Mouse (Mus musculus) myocyte (in vitro differentiated cells): ENCODE measurements at regions not wholly inside any gene's neighbourhood (a gene's known extent, or its start where the extent isn't known, plus 50 kb on each side); places are given as distances from the start of the nearest gene placed in this dataset.

Experiments
- MYOD1 ChIP-seq, 3 experiments: IDR thresholded peaks; one replicate each; pipeline ENCODE4 v1.6.1; 2011; ENCODE audit warnings: control low read depth in 2 of 3, low read depth in 2 of 3, mild to moderate bottlenecking in 2 of 3, moderate library complexity in 1 of 3; ENCODE audit not compliant: insufficient read length in 2 of 3, control insufficient read depth in 1 of 3
- POLR2A ChIP-seq: IDR thresholded peaks from one replicate; pipeline ENCODE4 v1.6.1; 2011; ENCODE audit warnings: low read depth, mild to moderate bottlenecking, control low read depth, moderate library complexity; ENCODE audit not compliant: insufficient read length
- USF1 ChIP-seq: IDR thresholded peaks from one replicate; pipeline ENCODE4 v1.6.1; 2011; ENCODE audit warnings: low read depth, mild to moderate bottlenecking, control low read depth, moderate library complexity

DNA sequence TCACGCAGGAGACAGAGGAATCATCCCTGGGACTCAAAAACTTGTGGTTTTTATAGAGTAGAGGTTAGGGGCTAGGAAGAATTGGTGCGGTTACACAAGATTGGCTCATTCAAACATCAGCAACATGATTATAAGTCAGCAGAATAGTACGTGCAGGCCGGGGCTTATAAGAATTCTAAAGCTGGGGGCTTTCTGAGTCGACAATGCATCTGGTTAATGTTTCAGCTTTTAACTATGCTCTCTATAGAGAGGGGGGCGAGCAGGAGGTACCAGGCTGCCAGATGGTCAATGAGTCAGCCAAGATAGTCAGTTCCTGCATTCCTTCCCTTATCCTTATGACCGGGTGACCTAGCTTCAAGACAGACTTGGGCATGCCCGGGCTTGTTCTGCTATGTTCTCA lies 1046.5 kb downstream of the Fstl5 start:
- TF ChIP-seq USF1 (no peak), POLR2A (no peak), MYOD1 (IDR thresholded peaks at IDR 0.05; ENCODE audit: control insufficient read depth in 1 of 3, insufficient read length in 2 of 3, low read depth in 2 of 3) (no peak)
